Mouse (Mus musculus): ENCODE data around the gene Dgki. TPM values are rescaled to one million over a fixed set of nuclear protein-coding genes. Genes with fewer than 3 reads are reported as not detected.

Dgki gene
- polyA plus RNA-seq, 1 experiment: not detected

GRCm38 (mm10) chr6:37150038-37150437 lies 149.9 kb downstream of the Dgki start:
- TF ChIP-seq GATA1 (IDR thresholded peaks at IDR 0.05; ENCODE audit: low read length) (no peak), TAL1 (IDR thresholded peaks at IDR 0.05; ENCODE audit: low read length) (no peak)
- H3K4me3 ChIP-seq (replicated peaks): no peak overlapping the region
- H3K27me3 ChIP-seq (ENCODE audit: control insufficient read depth): no peaks in the 10 kb centered on the region
- no peaks in the 10 kb centered on the region for H3K9me3 ChIP-seq (ENCODE audit: control insufficient read depth, low read length)
- H3K36me3 ChIP-seq (ENCODE audit: control insufficient read depth): no peaks in the 10 kb centered on the region
- no peaks in the 10 kb centered on the region for H3K4me1 ChIP-seq (ENCODE audit: control insufficient read depth)

- no peaks in the 10 kb centered on the region for H3K27me3 ChIP-seq (ENCODE audit: control insufficient read depth)
- no peaks in the 10 kb centered on the region for H3K4me1 ChIP-seq (ENCODE audit: control insufficient read depth)
- H3K4me3 ChIP-seq (replicated peaks): no peak overlapping the region
- H3K36me3 ChIP-seq (ENCODE audit: control insufficient read depth): no peaks in the 10 kb centered on the region
- TF ChIP-seq GATA1 (IDR thresholded peaks at IDR 0.05; ENCODE audit: low read length) (no peak), TAL1 (IDR thresholded peaks at IDR 0.05; ENCODE audit: low read length) (no peak)
- H3K9me3 ChIP-seq (ENCODE audit: control insufficient read depth, low read length): no peaks in the 10 kb centered on the region
Observed at GRCm38 (mm10) chr6:37149196-37149595, 150.8 kb downstream of the Dgki start.

GRCm38 (mm10) chr6:37147431-37148022 lies 152.5 kb downstream of the Dgki start:
- Histone ChIP-seq H3K9me3 (ENCODE audit: control insufficient read depth, low read length) (no peaks in the 10 kb centered on the region), H3K4me3 (replicated peaks) (no peak overlapping the region), H3K27me3 (ENCODE audit: control insufficient read depth) (no peaks in the 10 kb centered on the region), H3K4me1 (ENCODE audit: control insufficient read depth) (no peaks in the 10 kb centered on the region), H3K36me3 (ENCODE audit: control insufficient read depth) (no peaks in the 10 kb centered on the region)
- TF ChIP-seq TAL1 (IDR thresholded peaks at IDR 0.05; ENCODE audit: low read length) (no peak; the same call in 2 of the 3 replicates), GATA1 (IDR thresholded peaks at IDR 0.05; ENCODE audit: low read length) (no peak)

GRCm38 (mm10) chr6:37143867-37144163 lies 156.2 kb downstream of the Dgki start:
- H3K9me3 ChIP-seq (ENCODE audit: control insufficient read depth, low read length): no peaks in the 10 kb centered on the region
- H3K4me3 ChIP-seq (replicated peaks): no peak overlapping the region
- TF ChIP-seq TAL1 (IDR thresholded peaks at IDR 0.05; ENCODE audit: low read length) (no peak), GATA1 (IDR thresholded peaks at IDR 0.05; ENCODE audit: low read length) (no peak)
- H3K27me3 ChIP-seq (ENCODE audit: control insufficient read depth): no peaks in the 10 kb centered on the region
- no peaks in the 10 kb centered on the region for H3K4me1 ChIP-seq (ENCODE audit: control insufficient read depth)
- no peaks in the 10 kb centered on the region for H3K36me3 ChIP-seq (ENCODE audit: control insufficient read depth)

GRCm38 (mm10) chr6:37142991-37143866 lies 156.8 kb downstream of the Dgki start:
- H3K4me3 ChIP-seq (replicated peaks): no peak overlapping the region

GRCm38 (mm10) chr6:37138816-37139215 lies 161.2 kb downstream of the Dgki start:
- TF ChIP-seq GATA1 (IDR thresholded peaks at IDR 0.05; ENCODE audit: low read length) (no peak), TAL1 (IDR thresholded peaks at IDR 0.05; ENCODE audit: low read length) (no peak)
- Histone ChIP-seq H3K4me3 (replicated peaks) (no peak overlapping the region), H3K9me3 (ENCODE audit: control insufficient read depth, low read length) (no peaks in the 10 kb centered on the region), H3K27me3 (ENCODE audit: control insufficient read depth) (no peaks in the 10 kb centered on the region), H3K36me3 (ENCODE audit: control insufficient read depth) (no peaks in the 10 kb centered on the region), H3K4me1 (ENCODE audit: control insufficient read depth) (no peaks in the 10 kb centered on the region)

More at GRCm38 (mm10) chr6:37142991-37143866, 156.8 kb downstream of the Dgki start:
- no peaks in the 10 kb centered on the region for H3K4me1 ChIP-seq (ENCODE audit: control insufficient read depth)
- H3K36me3 ChIP-seq (ENCODE audit: control insufficient read depth): no peaks in the 10 kb centered on the region
- no peaks in the 10 kb centered on the region for H3K9me3 ChIP-seq (ENCODE audit: control insufficient read depth, low read length)
- no peaks in the 10 kb centered on the region for H3K27me3 ChIP-seq (ENCODE audit: control insufficient read depth)
- TF ChIP-seq TAL1 (IDR thresholded peaks at IDR 0.05; ENCODE audit: low read length) (no peak), GATA1 (IDR thresholded peaks at IDR 0.05; ENCODE audit: low read length) (no peak)

- H3K27me3 ChIP-seq (ENCODE audit: control insufficient read depth): no peaks in the 10 kb centered on the region
- no peak overlapping the region for H3K4me3 ChIP-seq (replicated peaks)
- no peaks in the 10 kb centered on the region for H3K4me1 ChIP-seq (ENCODE audit: control insufficient read depth)
- H3K9me3 ChIP-seq (ENCODE audit: control insufficient read depth, low read length): no peaks in the 10 kb centered on the region
- TF ChIP-seq TAL1 (IDR thresholded peaks at IDR 0.05; ENCODE audit: low read length) (no peak), GATA1 (IDR thresholded peaks at IDR 0.05; ENCODE audit: low read length) (no peak)
- no peaks in the 10 kb centered on the region for H3K36me3 ChIP-seq (ENCODE audit: control insufficient read depth)
Observed at GRCm38 (mm10) chr6:37131257-37131656, 168.7 kb downstream of the Dgki start.

GRCm38 (mm10) chr6:37120417-37121154 lies 179.4 kb downstream of the Dgki start:
- Histone ChIP-seq H3K4me3 (replicated peaks) (no peak overlapping the region), H3K4me1 (ENCODE audit: control insufficient read depth) (no peaks in the 10 kb centered on the region), H3K9me3 (ENCODE audit: control insufficient read depth, low read length) (no peaks in the 10 kb centered on the region), H3K27me3 (ENCODE audit: control insufficient read depth) (no peaks in the 10 kb centered on the region), H3K36me3 (ENCODE audit: control insufficient read depth) (no peaks in the 10 kb centered on the region)
- no peak for TF ChIP-seq TAL1 (IDR thresholded peaks at IDR 0.05; ENCODE audit: low read length)
- TF ChIP-seq GATA1 (IDR thresholded peaks at IDR 0.05; ENCODE audit: low read length): no peak

GRCm38 (mm10) chr6:37119205-37119604 lies 180.8 kb downstream of the Dgki start:
- TF ChIP-seq GATA1 (IDR thresholded peaks at IDR 0.05; ENCODE audit: low read length) (no peak), TAL1 (IDR thresholded peaks at IDR 0.05; ENCODE audit: low read length) (no peak)
- Histone ChIP-seq H3K4me3 (replicated peaks) (no peak overlapping the region), H3K36me3 (ENCODE audit: control insufficient read depth) (no peaks in the 10 kb centered on the region), H3K27me3 (ENCODE audit: control insufficient read depth) (no peaks in the 10 kb centered on the region), H3K9me3 (ENCODE audit: control insufficient read depth, low read length) (no peaks in the 10 kb centered on the region), H3K4me1 (ENCODE audit: control insufficient read depth) (no peaks in the 10 kb centered on the region)
